In genomic region chr3:146328749-146329148, GRCm38 (mm10) we compare ENCODE assay signal across 8 mouse cellular contexts.
DNase-seq lines count a peak whose midpoint lies in the region; ATAC-seq lines count a peak whose summit lies in the region.

No protein-coding gene starts in this region.

- no peaks in the 10 kb centered on the region for H3K27me3 ChIP-seq in limb, embryonic 10.5 days (ENCODE audit: low read depth, poor library complexity, severe bottlenecking)
- H3K27me3 ChIP-seq in midbrain, embryonic 11.5 days (ENCODE audit: control insufficient read depth, insufficient read depth, low read length), result no peaks in the 10 kb centered on the region

- whole genome bisulfite sequencing in limb, embryonic 10.5 days, result 18% methylated on average over 13 of the region's 13 CpGs
- WGBS in midbrain, embryonic 11.5 days, result 19% methylated on average over 13 of the region's 13 CpGs

- peaks cover 26% of the 10 kb centered on the region for H3K4me1 ChIP-seq in limb, embryonic 10.5 days
- peaks cover 13% of the 10 kb centered on the region; the same call in 1 of the 2 replicates for H3K4me1 ChIP-seq in midbrain, embryonic 11.5 days (ENCODE audit: control insufficient read depth, insufficient read depth, low read length)

- H3K9me3 ChIP-seq in limb, embryonic 10.5 days (replicated peaks), result no peaks in the 10 kb centered on the region
- H3K9me3 ChIP-seq in midbrain, embryonic 11.5 days (ENCODE audit: control insufficient read depth, low read length), result no peaks in the 10 kb centered on the region

- DNase-seq in A20 (ENCODE audit: low read depth, low spot score), result peak; percentile 68
- DNase-seq in adrenal gland, postnatal 14 days, result peak; percentile 49
- DNase-seq in limb, embryonic 10.5 days (ENCODE audit: low spot score), result no peak
- peak; percentile 90 for DNase-seq in midbrain, embryonic 11.5 days (ENCODE audit: low spot score, missing footprints)
- peak; percentile 44 for DNase-seq in yolk sac, embryonic 10.5 days (ENCODE audit: low spot score)
- DNase-seq in layer of hippocampus, adult 8-10 months (ENCODE audit: low spot score in 2 of 2), result no peak
- no peak for DNase-seq in cerebellum, adult 9-10 months

- peak overlapping the region; percentile 47 for H3K4me3 ChIP-seq in limb, embryonic 10.5 days
- no peak overlapping the region for H3K4me3 ChIP-seq in midbrain, embryonic 11.5 days (ENCODE audit: low read depth, low read length)

- H3K27ac ChIP-seq in limb, embryonic 10.5 days, result no peak overlapping the region
- no peak overlapping the region for H3K27ac ChIP-seq in midbrain, embryonic 11.5 days (ENCODE audit: low read depth, low read length)

- peak overlapping the region; percentile 48; the same call in 1 of the 2 replicates for H3K9ac ChIP-seq in midbrain, embryonic 11.5 days (ENCODE audit: low read length)

- ATAC-seq in hematopoietic stem cell, adult 5-6 weeks (replicated peaks in 1 of 2; ENCODE audit: insufficient read depth in 1 of 2, low FRiP score in 2 of 2, low TSS enrichment in 1 of 2, low read depth in 1 of 2, poor library complexity in 2 of 2, severe bottlenecking in 2 of 2), result peak; percentile 75 to 84
- ATAC-seq in midbrain, embryonic 11.5 days (ENCODE audit: low FRiP score), result no peak

- no peaks in the 10 kb centered on the region for H3K36me3 ChIP-seq in limb, embryonic 10.5 days
- no peaks in the 10 kb centered on the region for H3K36me3 ChIP-seq in midbrain, embryonic 11.5 days (ENCODE audit: control insufficient read depth, insufficient read depth, low read length)

- peak overlapping the region; percentile 48 for H3K4me2 ChIP-seq in midbrain, embryonic 11.5 days

Comparison
In these comparisons a context has a peak if more than half of its experiments do, and no peak if none do; other contexts are left out.
1. DNase-seq: peak in A20 (single experiment), adrenal gland, postnatal 14 days (single experiment), midbrain, embryonic 11.5 days (single experiment) and yolk sac, embryonic 10.5 days (single experiment); none in limb, embryonic 10.5 days (single experiment), layer of hippocampus, adult 8-10 months (0 of 2) and cerebellum, adult 9-10 months (single experiment).